Mouse (Mus musculus) bone marrow macrophage, adult 2 months (primary cell): ENCODE measurements around the gene Gabbr2. TPM values are rescaled to one million over a fixed set of nuclear protein-coding genes. Genes with fewer than 3 reads are reported as not detected.

ENCODE experiments used
- H3K27ac ChIP-seq: 2 replicates; pipeline ENCODE4 v1.5.1; 2012; ENCODE audit warnings: low read depth, low read length; ENCODE audit not compliant: insufficient read depth
- H3K4me1 ChIP-seq: 2 replicates; pipeline ENCODE4 v1.6.1; 2012; ENCODE audit warnings: low read length; ENCODE audit not compliant: control insufficient read depth, insufficient read depth
- H3K4me3 ChIP-seq: 2 replicates; pipeline ENCODE4 v1.5.1; 2012; ENCODE audit warnings: mild to moderate bottlenecking, low read length, moderate library complexity; ENCODE audit not compliant: insufficient read depth
- CTCF ChIP-seq: IDR thresholded peaks from 2 replicates; pipeline ENCODE4 v1.5.1; 2012; ENCODE audit warnings: low read depth, mild to moderate bottlenecking, low read length, moderate library complexity
- POLR2A ChIP-seq: IDR thresholded peaks from 2 replicates; pipeline ENCODE4 v1.6.1; 2012; ENCODE audit warnings: mild to moderate bottlenecking, low read depth, low read length, borderline replicate concordance
- polyA plus RNA-seq: library from polyadenylated mRNA; stranded (reverse); fragments of >200 nt; gene quantifications from 2 replicates; pipeline ENCODE4 v1.2.4, GENCODE M21; 2012; ENCODE audit not compliant: missing spikeins, insufficient read depth, insufficient read length

Gabbr2 gene
- polyA plus RNA-seq, 1 experiment, result 0.74 TPM

GRCm38 (mm10) chr4:46731590-46731989, 260.1 kb downstream of the Gabbr2 start:
- H3K4me1 ChIP-seq, result no peaks in the 10 kb centered on the region; the same call in 1 of the 2 replicates
- H3K27ac ChIP-seq, result no peak overlapping the region
- no peak overlapping the region for H3K4me3 ChIP-seq
- no peak for TF ChIP-seq POLR2A
- TF ChIP-seq CTCF, result no peak

- H3K4me3 ChIP-seq, result no peak overlapping the region
- TF ChIP-seq CTCF (no peak), POLR2A (no peak)
- no peak overlapping the region for H3K27ac ChIP-seq
- no peaks in the 10 kb centered on the region; the same call in 1 of the 2 replicates for H3K4me1 ChIP-seq
These were observed 262.2 kb downstream of the Gabbr2 start for GRCm38 (mm10) chr4:46729306-46730042.

GRCm38 (mm10) chr4:46728231-46728630, 263.4 kb downstream of the Gabbr2 start:
- no peak for TF ChIP-seq POLR2A
- TF ChIP-seq CTCF, result no peak
- Histone ChIP-seq H3K27ac (no peak overlapping the region), H3K4me1 (no peaks in the 10 kb centered on the region), H3K4me3 (no peak overlapping the region)

GRCm38 (mm10) chr4:46727153-46727552, 264.5 kb downstream of the Gabbr2 start:
- H3K4me1 ChIP-seq, result peaks cover 4% of the 10 kb centered on the region
- H3K4me3 ChIP-seq, result no peak overlapping the region
- TF ChIP-seq CTCF (no peak), POLR2A (no peak)
- H3K27ac ChIP-seq, result no peak overlapping the region

- Histone ChIP-seq H3K4me1 (peaks cover 20% of the 10 kb centered on the region), H3K27ac (peak overlapping the region; percentile 56), H3K4me3 (no peak overlapping the region)
- no peak for TF ChIP-seq CTCF
- no peak for TF ChIP-seq POLR2A
These were observed 270.7 kb downstream of the Gabbr2 start for GRCm38 (mm10) chr4:46720821-46721557.

- peaks cover 20% of the 10 kb centered on the region for H3K4me1 ChIP-seq
- no peak for TF ChIP-seq CTCF
- no peak for TF ChIP-seq POLR2A
- no peak overlapping the region for H3K27ac ChIP-seq
- H3K4me3 ChIP-seq, result no peak overlapping the region
These were observed 271.6 kb downstream of the Gabbr2 start for GRCm38 (mm10) chr4:46720070-46720469.

GRCm38 (mm10) chr4:46718624-46719023, 273.0 kb downstream of the Gabbr2 start:
- Histone ChIP-seq H3K4me1 (peaks cover 20% of the 10 kb centered on the region), H3K27ac (no peak overlapping the region), H3K4me3 (no peak overlapping the region)
- TF ChIP-seq CTCF (no peak), POLR2A (no peak)

GRCm38 (mm10) chr4:46717156-46717555, 274.5 kb downstream of the Gabbr2 start:
- TF ChIP-seq CTCF (no peak), POLR2A (no peak)
- Histone ChIP-seq H3K4me3 (no peak overlapping the region), H3K4me1 (peaks cover 16% of the 10 kb centered on the region), H3K27ac (no peak overlapping the region)

GRCm38 (mm10) chr4:46716361-46716760, 275.3 kb downstream of the Gabbr2 start:
- H3K4me1 ChIP-seq, result peaks cover 8% of the 10 kb centered on the region
- no peak overlapping the region for H3K4me3 ChIP-seq
- TF ChIP-seq POLR2A (no peak), CTCF (no peak)

GRCm38 (mm10) chr4:46710523-46710922, 281.1 kb downstream of the Gabbr2 start:
- no peak for TF ChIP-seq CTCF
- TF ChIP-seq POLR2A, result no peak
- Histone ChIP-seq H3K4me3 (no peak overlapping the region), H3K27ac (no peak overlapping the region), H3K4me1 (no peaks in the 10 kb centered on the region)

More at GRCm38 (mm10) chr4:46716361-46716760, 275.3 kb downstream of the Gabbr2 start:
- no peak overlapping the region for H3K27ac ChIP-seq
